Mouse (Mus musculus) left cerebral cortex, adult 18-20 months (tissue): ENCODE measurements around the gene Spem1. TPM values are rescaled to one million over a fixed set of nuclear protein-coding genes. Genes with fewer than 3 reads are reported as not detected.

Source experiments
- DNase-seq, 2 experiments: peaks; one replicate each; pipeline ENCODE4 v3.0.0; 2021 to 2022; ENCODE audit warnings: low spot score in 2 of 2, mixed read lengths in 1 of 2
- total RNA-seq, 2 experiments: library from RNA; stranded (reverse); gene quantifications; 2 replicates each; pipeline ENCODE4 v1.2.3; 2021

The Spem1 gene
- total RNA-seq, 2 experiments from 2014 or later, result not detected

DNA sequence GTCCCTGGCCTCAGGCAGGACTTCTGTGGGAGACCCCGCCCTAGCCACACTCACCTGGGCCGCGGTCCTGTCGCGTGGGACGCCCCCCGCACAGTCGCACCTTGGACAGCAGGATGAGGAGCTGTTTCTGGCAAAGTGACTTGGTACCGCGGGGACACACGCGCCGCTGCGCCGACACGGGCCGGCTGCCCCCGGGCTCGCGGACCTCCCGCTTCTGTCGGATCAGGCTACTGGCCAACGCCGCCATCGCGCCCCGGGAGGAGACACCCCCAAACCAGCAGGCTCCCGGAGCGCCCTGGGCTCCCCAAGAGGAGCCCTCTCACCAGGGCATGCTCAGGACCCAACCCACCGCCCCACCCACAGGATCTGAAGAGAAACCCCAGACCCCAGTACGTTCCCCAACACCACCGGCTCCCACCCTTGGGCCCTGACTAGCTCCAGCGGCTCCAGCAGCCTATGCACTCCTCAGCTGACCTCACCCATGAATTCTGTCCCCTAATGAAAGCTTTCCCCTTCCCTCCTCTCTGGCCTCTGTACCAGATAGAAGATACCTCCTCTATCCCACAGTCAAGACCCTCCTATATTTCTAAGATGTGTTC is 20.5 kb downstream of the Spem1 start, which contains the start of gene Fgf11:
Gene Fgf11 (minus strand): TSS at position 479 of the 599 bp plus-strand sequence.
- no peak for DNase-seq

DNA sequence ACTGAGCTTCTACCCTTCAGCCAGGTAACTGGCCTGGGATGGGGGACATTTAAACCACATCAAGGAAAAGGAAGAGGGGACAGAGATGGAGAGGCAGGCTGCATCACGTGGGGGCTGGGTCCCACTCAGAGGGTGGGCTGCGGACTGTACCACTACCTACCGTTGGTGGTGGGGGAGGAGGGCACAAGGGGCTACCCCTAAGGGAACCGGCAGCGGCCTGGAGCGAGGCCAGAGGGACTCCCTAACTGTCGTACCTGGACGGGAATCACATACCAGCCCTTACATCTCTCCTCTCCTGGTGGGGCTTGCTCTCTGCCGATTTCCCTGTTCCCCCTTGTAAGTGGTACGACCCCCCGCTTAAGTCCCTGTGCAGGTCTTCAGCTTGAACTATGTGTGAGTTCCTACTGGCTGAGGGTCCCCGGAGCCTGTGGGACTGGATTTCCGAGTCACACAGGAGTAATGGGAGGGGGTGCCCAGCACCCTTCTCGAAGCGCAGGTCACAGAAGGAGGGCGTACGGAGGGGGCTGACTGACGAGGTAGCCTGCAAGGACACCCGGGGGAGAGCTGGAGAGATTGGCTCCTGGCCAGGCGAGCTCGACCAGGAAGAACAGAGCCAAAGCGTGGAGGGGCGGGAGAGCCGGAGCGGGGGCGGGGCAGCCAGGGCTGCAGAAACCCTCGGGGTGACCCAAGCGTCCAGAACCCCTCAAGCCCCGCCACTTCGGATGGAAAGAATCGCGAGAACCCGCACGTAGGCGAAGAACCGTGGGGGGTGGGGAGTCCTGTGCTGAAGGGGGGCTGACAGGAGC is 21.4 kb downstream of the Spem1 start:
- no peak for DNase-seq

DNA sequence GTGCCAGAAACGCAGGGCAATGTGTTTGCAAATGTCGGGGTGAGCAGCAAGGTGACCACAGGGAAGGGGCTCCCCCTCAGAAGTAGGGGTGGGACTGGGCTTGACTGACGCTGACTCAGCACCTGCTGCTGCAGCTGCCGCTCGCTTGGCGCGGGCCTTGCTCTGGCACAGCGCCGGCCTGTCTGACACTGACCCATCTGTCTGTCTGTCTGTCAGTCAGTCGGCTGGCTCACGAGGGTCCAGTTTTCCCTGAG is 21.9 kb downstream of the Spem1 start:
- no peak for DNase-seq

DNA sequence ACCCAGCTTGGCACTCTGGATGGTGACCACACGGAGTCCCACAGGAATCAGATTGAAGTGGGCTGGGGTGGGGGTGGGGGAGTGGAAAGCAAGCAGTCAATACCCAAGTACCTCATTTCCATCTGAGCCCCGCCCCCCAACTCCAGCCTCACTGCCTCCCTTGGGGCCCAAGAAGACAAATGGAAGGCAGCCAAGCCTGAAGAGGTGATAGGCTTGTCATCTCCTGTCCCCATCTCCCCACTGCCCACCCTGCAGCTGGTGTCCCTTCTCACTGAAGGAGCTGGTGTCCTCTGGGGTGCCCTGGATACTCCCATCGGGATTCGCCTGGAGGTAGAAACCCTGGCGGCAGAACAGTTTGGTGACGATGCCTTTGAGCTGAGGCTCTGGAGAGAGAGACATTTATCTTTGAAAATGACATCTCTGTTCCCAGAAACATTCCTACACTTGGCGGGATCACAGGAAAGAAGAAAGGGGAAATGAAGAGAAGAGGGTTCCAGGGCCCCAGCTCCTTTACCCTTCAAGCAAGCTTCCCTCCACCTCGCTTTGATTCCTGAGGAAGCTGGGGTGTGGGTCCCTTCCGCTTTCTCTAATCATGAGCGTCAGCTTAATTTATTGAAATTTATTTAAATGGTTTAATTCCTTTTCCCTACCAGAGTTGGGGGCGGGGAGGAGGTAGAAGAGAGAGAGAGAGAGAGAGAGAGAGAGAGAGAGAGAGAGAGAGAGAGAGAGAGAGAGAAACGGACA is 22.4 kb downstream of the Spem1 start:
- DNase-seq, result no peak

DNA sequence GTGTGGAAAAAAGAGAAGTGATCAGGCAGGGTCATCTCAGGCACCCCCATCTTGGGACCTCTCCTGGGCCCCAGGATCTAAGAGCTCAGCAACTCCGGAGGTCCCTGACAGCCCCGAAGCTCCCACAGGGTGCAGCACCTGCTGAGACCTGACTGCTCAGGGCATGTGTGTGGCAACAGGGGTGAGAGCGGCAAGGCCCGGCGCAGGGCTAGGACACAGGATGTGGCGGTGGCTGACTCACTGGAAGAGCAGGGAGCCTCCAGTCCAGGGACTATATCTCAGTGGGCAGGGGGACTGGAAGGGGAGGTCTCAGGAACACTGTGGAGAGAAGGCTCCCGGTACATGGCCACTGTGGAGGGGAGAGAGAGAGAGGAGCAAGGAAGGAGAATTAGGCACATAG is 24.1 kb downstream of the Spem1 start:
- no peak for DNase-seq

DNA sequence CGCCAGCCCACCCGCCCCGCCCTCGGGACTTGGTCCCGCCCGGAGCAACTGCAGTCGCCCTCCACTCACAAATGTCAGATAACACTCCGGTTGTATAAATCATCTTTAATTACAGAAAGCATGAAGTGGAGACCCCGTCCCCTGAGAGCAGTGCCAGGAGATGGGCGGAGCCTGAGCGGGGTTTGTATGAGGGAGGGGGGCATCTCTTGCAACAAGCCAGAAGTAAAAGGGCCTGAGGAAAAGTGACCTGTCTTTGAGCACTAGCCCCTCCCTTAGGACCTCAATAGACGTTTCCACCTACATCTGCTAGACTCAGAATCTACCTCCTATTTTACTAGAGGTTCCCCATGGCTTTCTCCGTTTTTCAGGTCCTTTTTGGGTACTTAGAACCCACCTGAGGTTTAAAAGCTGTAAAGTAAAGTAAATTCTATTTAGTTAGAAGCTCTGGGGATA is 26.0 kb downstream of the Spem1 start:
- DNase-seq, result no peak

DNA sequence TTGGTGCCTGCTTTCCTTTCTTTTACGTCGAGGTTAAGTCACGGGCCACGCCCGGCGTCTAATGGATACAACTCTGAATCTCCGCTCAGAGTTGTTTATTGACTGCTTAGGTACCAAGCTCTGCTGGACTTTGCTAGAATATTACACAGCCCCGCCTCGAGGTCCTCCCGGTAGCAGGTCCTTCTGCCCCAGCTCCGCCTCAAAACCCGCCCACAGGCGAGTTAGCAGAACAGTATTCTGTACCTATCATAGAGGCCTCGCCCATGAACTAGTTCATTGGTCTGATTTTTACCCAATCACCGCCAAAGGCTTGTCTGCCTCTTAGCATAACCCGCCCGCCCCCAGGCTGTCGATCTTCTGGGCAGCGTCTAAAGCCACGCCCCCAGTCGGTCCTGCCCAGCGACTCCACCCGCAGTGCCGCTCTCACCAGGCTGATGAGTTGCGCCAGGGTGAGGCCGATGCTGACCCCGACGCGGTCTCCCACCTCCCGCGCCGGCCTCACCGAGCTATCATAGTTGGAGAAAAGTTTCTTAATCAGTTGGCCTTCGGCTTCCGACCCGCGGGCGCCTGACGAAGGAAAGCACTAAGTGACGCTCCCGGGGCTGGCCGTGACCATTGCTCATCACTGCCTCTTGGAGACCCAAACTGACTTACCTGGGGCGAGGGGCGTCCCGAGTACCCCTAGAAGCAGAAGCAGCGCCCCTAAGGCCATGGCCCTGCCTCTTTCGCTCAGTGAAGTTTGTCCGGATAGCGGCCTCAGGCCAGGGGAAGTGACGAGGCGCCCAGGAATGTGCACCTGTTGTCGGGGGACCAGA is 26.6 kb downstream of the Spem1 start, which contains the start of gene Chrnb1:
Gene Chrnb1 (minus strand): TSS at position 776 of the 815 bp plus-strand sequence.
- DNase-seq, result peak; percentile 77 to 83

DNA sequence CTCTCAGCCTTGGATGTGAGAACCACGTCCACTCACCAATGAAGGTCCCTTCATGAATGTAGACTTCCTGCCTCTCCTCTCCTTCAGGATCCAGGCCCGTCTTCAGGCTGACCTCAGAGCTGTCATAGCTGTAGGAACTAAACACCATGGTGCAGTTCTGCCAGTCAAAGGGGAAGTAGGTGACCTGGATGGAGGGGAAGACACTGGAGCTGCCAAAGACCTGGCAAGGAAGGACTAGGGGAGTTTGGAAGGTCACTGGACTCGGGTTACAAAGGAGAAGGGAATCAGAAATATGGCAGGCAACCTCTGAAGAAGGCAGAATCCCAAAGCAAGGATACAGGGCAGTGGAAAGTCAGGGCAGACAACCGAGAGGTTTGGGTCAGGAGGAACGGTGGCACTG is 28.6 kb downstream of the Spem1 start:
- DNase-seq, result no peak

DNA sequence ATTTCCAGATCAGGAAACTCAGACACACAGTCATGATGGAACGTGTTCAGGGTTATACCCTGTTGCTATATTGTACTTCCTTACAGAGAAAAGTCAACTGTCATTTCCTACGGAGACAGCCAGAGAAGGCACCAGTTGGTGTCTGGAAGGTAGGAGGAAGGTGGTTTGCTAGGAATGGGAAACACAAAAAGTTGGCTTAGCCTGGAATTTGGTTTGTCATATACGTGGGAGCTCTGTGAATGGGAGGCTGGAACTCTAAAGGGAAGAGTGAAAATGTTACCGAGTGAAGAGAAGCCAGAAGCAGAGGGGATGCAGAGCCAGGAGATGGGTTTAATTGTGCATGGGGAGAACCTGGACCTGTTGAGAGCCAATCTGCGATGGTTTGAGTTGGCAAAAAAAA is 30.6 kb downstream of the Spem1 start:
- no peak for DNase-seq

DNA sequence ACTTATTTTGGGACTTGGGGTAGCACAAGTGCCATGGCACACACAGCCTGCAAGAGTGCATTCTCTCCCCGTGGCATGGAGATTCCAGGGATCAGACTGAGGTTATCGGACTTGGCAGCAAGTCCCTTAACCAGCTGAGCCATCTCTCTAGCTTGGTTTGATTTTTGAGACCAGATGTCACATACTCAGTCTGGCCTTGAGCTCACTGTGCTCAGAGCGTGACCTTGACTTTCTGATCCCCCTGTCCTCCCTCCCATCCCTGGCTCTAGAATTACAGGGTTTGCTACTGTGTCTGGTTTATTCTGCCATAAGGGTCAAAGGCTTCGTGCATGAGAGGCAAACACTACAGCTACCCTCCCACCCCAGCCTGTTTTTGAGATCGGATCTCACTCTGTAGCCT is 32.5 kb downstream of the Spem1 start:
- DNase-seq, result no peak

DNA sequence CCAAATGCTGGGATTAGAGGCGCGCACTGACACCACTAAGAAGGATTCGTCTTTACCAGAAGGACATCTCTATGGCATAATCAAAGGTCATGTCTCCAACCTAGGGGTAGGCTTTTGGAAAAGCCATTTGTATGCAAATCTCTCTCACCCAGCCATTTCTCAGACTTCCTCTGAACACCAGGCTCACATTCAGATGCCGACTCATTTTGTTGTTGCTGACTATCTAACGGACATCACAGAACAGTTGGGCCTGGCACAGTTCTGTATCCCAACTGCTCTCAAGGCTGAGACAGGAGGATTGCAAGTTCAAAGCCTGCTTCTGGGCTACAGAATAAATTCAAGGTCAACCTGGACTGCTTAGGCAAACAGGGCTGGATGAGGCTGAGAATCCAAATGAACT is 34.7 kb downstream of the Spem1 start:
- DNase-seq, result no peak

DNA sequence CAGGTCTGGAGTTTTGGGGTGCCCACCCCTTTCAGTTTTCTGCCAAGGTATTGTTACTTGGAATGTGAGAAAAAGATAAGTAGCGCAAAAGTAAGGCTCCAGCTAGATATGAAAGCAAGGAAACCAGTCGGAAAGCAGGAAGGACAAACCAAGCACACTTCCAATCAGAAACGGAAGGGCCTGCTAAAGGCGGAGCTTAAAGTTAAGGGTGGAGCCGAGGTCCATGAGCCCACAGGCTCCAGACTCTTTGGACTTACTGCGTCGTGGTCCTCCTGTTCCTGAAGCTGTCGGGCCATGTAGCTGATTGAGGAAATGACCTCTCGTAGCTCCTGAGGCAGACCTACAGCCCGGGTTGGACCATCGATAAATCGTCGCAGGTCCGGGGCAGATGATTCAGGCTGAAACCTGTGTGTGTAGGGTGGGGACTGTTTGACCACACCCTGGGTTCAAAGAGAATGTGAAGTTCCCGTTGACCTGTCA is 37.1 kb downstream of the Spem1 start:
- DNase-seq, result no peak

DNA sequence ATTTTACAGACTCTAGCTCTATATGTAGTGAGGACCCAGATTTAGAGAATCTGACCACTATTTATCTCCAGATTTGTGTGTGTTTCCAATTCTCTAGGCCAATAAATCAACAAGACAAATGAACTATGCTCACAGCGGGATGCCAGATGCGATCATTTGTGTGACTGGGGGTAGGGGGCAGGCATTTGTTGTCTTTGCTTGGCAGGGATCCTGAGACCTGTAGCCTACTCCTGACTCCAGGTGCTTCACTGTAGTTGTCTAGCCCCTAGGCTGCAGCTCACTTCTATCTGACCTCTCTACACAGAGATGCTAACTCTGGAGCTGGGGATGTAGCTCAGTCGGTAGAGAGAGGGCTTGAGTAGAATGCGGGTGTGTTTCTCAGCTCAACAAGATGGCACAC is 40.2 kb downstream of the Spem1 start:
- no peak for DNase-seq

DNA sequence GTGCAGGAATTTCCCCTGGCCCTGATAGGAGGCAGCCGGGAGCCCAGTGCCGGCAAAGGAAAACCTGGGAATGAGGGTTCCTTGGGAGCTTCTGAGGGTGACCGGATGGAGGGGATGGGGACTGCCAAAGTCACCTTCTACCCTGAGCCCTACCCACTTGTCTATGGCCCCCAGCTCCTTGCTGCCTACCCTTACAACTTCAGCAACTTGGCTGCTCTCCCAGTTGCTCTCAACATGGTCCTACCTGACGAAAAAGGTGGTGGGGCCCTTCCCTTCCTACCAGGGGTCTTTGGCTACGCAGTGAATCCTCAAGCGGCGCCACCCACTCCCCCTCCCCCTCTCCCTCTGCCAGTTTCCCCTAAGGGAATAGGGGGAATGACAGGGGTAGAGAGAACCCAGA is 43.0 kb downstream of the Spem1 start:
- DNase-seq, result no peak

DNA sequence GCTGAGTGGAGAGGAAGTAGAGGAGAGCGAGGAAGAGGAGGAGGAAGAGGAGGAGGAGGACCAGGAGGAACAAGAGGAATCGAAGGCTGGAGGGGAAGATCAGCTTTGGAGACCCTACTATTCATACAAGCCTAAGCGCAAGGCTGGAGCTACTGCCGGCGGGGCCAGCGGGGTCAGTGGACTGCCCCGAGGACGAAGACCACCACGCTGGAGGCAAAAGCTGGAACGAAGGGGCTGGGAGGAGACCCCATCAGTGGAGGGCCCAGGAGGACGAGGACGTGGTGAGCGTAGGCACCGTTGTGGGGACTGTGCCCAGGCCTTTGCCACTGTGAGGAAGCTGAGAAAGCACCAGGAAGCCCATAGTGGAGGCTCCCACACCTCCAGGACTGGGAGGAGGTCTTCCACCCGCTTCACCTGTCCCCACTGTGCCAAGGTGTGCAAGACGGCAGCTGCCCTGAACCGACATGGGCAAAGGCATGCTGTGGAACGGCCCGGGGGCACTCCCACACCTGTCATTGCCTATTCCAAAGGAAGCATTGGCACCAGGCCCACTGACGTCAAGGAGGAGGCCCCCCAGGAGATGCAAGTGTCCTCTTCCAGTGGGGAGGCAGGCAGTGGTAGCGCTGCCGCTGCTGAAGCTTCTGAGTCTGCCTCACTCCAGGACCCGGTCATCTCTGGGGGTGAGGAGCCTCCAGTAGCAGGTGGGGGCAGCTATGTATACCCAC is 43.6 kb downstream of the Spem1 start:
- no peak for DNase-seq

DNA sequence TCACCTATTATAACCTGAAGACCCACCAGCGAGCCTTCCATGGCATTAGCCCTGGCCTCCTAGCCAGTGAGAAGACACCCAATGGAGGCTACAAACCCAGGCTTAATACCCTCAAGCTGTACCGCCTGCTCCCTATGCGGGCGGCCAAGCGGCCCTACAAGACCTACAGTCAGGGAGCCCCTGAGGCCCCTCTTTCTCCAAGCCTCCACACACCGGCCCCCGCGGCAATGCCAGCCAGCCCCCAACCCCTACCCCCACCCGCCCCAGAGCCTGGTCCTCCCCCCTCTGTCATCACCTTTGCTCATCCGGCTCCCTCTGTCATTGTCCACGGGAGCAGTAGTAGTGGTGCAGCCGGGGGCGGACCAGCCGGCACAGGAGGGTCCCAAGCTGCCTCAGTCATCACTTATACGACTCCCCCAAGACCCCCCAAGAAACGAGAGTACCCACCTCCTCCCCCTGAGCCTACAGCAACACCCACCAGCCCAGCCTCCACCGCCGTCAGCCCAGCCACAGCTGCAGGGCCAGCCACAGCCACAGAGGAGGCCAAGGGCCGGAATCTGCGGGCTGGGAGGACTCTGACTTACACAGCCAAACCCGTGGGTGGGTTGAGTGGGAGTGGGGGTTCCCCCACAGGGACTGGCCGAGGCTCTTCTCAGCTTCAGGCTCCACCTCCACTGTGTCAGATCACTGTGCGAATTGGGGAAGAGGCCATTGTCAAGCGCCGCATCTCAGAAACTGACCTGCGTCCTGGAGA is 44.3 kb downstream of the Spem1 start:
- DNase-seq, result no peak

DNA sequence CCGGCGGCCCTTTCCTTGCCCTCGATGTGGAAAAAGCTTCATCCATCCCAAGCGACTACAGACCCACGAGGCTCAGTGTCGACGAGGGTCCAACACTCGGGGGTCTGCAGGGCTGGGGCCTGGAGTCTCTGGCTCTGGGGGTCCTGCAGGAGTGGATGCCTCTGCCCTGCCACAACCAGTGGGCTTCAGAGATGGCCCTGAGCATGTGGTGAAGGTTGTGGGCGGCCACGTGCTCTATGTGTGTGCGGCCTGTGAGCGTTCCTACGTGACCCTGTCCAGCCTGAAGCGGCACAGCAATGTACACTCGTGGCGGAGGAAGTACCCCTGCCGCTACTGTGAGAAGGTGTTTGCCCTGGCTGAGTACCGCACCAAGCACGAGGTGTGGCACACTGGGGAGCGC is 45.5 kb downstream of the Spem1 start:
- DNase-seq, result no peak

DNA sequence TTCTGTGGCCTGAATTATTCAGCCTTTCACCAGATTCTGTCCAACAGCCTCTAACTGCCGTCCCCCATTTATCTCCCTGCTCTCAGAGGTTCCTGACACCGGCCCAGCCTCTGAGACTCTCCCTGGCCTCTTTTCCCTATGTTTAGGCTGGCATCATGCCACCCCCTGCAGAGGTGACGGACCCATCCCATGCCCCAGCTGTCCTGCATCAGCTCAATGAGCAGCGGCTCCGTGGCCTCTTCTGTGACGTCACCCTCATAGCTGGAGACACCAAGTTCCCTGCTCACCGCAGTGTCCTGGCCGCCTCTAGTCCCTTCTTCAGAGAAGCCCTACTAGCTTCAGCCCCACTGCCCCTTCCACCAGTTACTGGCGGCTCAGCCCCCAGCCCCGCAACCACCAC is 46.3 kb downstream of the Spem1 start:
- no peak for DNase-seq

DNA sequence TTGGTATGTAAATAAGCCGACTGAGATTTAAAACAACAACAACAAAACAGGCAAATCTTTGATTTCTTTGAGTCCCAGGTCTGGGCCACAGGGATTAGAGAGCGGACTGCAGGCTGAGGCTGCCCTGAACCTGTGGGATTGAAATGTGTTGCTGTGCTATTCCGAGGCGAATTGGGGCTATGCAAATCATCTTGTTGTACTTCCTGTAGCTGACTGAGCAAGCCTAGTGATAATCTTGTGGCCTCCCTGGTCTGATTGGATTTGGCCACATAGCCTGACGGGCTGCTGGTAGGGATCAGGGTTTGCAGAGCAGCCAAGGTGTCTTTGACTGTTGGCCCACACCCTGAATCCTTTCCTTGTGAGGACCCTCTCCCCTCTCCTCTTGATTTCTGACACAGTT is 47.0 kb downstream of the Spem1 start:
- no peak for DNase-seq
